Mouse (Mus musculus): ENCODE measurements around the gene Rnf217. TPM values are rescaled to one million over a fixed set of nuclear protein-coding genes. Genes with fewer than 3 reads are reported as not detected.

Rnf217 gene
- 10 to 100 TPM; 11.5 to 12.9 TPM for total RNA-seq (2021)
- long read RNA-seq, experiment 1, full-length matches to known transcripts, result 14 of 18 reads
- long read RNA-seq, experiment 1, partial matches to known transcripts, result 0 of 18 reads
- long read RNA-seq, experiment 1, other reads (novel, unspliced or antisense), result 4 of 18 reads
- long read RNA-seq, experiment 2, full-length matches to known transcripts, result 29 of 34 reads
- long read RNA-seq, experiment 2, partial matches to known transcripts, result 1 of 34 reads
- long read RNA-seq, experiment 2, other reads (novel, unspliced or antisense), result 4 of 34 reads

DNA sequence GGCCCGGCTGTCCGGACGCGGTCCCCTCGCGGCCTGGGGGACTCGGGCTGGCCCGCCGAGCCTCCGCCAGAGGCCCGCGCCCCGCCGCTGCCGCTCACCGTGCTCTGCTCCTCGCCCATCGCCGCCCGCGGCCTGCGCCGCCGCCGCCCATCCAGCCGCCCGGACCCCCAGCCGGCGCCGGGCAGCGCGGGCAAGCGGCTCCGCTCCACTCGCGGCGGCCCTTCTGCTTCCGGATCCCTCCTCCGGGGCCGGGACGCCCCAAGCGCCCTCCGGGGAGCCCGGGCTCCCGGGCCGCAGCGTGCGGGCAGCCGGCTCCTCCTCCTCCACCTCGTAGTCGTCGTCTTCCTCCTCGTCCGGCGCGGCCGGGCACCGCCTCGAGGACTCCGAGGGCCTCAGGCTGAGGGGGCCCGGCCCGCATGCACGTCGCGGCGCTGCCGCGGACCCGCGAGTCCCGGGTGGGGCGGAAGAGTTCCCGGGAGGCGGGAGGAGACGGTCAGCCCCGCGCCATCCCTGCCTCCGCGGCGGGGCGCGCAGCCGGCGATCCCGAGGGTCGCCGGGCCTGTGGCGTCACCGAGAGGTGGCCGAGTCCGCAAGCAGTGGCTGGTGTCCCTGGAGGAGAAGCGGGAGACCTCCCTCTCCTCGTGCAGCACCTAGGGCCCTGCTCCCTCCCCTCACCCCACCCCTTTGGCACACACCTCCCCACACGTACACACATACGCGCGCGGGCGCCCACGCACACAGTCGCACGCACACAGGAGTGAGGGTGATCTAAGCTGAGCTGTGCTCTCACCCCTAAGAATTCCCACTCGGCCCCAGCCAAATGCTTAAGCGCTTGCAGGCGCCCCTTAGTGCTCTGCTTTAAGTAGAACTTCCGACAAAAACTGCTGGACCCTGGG, at the start of gene Rnf217:
Rnf217 (minus strand) TSS at position 119 of the 896 bp plus-strand sequence.
- peak; percentile 34 to 48 for DNase-seq (ENCODE audit: low spot score in 2 of 2)

DNA sequence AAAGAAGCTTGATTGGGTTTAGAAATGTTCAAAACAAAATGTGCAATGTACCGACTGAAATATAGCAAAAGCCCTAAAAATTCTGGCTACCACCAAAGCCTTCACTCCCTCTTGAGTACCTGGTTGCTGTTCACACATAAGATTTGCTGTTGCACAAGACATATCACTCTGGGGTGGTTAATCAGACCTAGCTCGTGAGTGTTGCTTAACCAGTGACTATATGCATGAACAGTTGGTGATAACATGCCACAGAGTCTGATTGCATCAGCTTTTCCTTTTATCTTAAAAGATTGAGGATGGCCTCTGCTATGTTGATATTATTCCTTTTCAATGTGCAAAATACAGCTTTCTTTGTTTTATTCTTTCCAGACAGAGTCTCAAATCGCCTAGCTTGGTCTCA, 38.3 kb upstream of the Rnf217 start:
- DNase-seq (ENCODE audit: low spot score in 2 of 2), result no peak

DNA sequence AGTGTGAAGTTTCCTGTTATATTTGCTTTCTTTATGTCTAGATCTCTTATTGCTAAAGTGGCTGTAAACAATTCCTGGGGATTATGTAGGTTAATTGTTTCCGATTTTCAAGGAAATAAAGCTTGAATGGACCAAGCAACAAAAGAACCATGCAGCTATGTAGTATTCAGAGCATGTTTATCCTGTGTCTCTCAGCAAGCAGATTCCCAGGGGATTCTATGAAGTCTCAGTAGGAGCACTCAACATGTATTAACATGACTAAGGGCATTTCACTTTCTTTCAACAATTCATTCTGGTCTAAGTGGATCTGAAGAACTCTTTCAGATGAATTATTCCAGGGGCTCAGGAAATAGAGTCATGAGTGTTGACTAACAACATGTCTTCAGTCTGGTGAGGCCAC, 37.1 kb upstream of the Rnf217 start:
- no peak for DNase-seq (ENCODE audit: low spot score in 2 of 2)

DNA sequence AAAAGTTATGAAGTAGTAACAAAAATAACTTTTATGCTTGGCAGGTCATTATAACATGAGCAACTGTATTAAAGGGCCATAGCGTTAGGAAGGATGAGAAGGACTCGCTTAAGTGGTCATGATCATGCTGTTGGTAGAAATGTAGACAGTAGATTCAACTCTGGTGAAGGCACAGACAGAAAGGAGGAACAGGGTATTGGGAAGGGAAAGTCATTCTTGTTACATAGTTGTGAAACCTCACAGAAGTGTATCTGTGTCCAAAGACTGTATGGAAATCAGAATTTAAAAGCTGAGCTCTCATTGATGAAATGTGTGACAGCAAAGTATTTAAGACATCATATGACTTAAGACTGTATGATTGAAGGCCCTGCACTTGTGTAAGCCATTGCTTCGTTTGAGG, 26.1 kb upstream of the Rnf217 start:
- DNase-seq (ENCODE audit: low spot score in 2 of 2), result no peak

DNA sequence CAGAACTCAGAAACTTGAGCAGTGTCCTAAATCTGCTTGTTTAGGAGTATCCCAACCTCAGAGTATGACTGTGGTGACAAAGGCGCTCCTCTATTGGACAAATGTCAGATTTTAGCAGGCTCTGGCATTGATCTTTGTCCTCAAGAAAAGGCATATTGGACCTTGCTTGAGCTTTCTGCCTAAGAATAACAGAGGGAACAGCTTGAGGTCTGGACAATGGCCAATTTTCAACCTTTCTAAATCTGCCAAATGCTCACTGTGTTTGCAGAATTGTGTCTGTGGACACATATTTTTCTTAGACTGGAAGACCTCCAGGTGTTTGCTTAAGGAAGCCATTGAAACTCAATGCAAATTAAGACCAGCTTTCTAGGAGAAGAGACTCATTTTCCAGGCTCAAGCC, 23.0 kb upstream of the Rnf217 start:
- no peak for DNase-seq (ENCODE audit: low spot score in 2 of 2)

DNA sequence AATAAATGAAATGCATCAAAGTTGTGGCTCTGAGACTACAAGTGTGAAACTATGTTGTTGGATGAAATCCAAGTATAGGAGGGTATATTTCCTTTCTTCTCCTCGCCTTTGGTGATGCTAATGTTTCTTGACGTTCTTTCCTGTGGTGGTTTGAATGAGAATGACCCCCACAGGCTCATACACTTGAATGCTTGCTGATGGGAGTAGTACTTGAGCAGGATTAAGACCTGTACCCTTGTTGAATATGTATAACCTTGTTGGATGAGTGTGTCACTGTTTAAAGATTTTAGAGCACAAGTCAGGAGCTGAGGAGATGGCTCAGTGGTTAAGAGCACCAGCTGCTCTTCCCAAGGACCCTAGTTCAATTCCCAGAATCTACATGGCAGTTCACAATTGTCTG, 6.4 kb upstream of the Rnf217 start:
- DNase-seq (ENCODE audit: low spot score in 2 of 2), result no peak

DNA sequence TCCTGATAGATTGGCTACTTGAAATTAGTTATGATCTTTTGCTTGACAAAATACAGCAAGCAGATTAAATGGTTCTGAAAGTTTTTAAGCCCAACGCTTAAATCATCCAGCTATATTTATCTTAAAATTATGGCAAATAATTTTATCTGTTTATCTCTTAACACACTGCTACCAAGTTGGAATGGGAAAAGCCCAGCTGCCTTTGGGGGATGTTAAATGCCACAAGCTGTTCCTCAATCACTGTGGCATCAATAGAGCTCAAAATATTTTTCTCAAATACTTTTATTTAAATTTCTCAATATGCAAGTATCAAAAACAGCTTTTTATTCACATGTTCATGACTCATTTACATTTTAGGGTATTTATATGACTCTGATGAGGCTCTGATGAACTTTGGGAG, 5.1 kb upstream of the Rnf217 start:
- no peak for DNase-seq (ENCODE audit: low spot score in 2 of 2)

DNA sequence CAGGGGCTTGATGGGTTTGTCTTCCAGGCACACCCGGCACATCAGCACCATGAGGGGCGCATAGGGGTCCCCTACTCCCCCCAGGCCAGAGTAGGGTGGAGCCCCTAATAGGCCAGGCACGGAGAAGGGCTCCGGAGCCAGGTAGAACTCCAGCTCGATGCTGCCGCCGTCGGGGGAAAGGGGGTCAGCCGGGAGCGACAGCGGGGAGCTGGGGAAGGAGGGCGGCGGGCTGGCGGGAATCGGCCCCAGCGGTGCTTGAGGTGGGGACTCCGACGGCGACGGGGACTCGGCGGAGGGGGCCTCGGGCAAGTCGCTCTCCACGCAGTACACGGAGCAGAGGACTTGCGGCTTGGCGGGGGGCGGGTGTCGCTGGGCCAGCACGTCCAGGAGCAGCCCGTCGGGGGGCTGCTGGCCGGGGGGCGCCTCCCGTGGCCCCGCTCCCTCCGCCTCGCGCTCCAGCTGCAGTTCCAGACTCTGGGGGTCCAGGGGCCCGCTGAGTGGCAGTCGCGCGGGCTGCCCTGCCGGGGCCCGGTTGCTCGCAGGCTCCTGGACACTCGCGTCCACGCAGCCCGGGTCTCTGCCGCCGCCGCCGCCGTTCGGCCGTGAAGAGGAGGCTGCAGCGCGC, 431 bp downstream of the Rnf217 start:
- DNase-seq (ENCODE audit: low spot score in 2 of 2), result peak; percentile 15 to 28

DNA sequence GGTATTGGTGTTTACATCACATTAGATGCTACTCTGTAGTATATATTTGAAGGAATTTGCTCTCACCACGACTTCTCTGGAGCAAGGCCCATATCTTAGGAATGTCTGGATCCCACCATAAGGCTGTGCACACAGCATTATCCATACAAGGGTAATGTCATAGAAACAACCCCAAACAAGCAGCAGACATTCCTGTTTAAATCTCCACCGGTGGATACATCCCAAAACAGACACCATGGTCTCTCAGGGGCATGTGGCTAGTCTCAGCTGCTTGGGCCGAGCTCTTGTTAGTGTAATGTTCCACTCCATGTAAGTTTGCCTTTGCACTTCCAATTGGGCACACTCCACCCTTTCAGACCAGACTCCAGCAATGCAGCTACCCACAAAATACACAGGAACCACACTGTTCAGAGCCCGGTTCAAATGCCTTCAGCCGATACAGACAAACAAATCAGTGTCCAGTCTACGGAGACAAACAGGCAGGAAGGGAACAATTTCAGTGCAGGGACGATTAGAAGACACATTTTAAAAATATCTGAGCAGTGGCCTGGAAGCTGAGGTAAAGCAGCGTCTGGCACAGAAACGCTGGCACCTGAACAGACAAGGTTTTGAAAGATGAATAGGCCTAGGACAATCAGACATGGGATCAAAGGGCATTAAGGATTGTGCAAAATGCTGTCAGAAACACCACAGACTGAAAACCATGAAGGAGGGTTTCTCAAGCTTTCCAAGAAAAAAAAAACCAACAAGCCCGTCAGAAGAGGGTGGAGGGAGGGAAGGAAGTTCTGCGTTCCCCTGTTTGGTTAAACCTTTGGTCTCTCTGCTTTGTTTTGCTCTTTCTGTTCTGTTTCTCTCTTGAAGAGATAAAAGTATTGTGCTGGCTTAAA, 1.8 kb downstream of the Rnf217 start:
- no peak for DNase-seq (ENCODE audit: low spot score in 2 of 2)

DNA sequence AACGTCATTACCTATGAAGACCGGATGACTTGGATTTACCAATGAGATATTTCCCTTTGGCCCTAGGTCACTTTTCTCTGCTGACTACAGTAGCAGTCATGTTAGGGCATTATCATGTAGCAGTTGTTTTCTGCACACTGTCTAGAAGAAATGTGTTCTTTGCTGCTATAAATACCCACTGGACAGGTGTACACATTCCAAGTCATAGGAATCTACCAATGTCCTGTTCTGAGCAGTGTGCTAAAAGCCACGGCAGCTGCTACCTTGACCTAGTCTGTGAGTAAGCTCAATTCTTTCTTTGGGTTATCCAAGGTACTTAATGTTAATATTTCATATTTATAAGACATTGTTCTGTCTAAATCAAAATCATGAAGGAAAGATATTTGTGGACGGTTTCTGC, 5.1 kb downstream of the Rnf217 start:
- DNase-seq (ENCODE audit: low spot score in 2 of 2), result no peak

DNA sequence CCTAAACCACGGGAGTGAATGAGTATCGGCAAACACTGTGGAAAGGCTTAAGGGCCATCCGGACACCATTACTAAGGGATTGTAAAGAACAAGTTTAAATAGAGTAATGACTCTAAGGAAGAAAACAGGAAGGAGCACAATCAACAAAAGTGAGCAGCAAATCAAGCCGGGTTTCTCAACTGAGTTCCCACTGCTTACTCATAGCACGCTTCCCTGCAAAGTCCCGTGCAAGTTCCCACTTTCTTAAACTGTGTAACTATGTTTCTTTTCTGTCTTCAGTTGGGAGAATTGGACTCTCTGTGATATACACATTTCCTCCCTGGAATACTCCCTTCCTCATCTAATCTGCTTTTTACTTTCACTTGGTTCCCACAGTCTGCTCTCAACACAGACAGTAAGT, 8.9 kb downstream of the Rnf217 start:
- DNase-seq (ENCODE audit: low spot score in 2 of 2), result no peak

DNA sequence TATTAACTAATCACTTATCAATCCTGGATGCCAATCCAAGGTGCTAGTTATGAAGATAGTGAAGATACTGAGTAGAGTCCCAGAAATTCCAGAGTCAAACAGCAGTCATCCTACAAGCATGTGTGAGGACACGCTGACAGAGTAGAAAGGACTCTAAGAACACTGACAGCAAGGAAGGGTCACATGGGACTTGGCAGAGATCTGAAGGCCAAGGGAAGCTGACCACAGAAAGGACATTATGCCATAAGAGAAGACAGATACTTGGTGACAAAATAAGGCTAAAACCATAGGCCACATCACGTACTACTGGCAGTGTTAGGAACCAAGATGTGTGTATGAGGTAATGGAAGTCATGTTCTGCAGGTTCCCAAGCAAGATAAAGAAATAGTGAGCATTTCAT, 11.1 kb downstream of the Rnf217 start:
- DNase-seq (ENCODE audit: low spot score in 2 of 2), result no peak

DNA sequence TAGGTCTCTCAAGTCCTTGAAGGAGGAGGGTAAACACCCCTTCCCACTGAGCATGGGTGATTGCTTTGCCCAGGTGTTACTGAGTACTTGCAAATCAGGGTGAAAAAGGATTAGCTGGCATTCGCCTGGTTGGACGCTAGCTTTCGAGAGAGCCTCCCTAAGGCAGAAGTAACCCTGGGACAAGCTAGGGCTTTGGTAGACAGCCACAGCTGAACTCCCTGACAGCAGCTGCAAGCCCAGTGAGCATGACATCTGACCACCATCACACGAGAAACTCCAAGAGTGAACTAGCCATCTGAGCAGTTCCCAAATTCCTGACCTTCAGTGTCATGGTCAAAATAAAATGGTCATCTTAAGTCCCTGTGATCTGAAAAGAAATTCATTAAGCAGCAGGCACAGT, 12.2 kb downstream of the Rnf217 start:
- DNase-seq (ENCODE audit: low spot score in 2 of 2), result no peak

DNA sequence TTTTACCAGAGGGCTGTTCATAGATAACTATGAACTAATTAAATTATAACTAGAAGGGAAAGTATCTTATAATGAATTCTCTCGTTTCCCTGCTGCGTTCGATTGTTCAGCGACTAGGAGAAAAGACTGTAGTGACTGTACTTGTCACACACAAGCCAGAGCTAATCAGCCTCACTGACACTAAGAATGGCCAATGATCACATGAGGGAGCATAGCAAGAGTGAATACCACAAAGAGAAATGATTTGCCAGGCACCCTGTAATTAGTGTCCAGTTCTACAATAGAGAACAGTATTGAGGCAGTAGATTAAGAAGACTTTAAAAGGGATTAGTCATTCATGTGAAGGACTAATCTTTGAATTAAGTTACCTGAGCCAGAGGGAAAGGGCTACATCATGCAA, 13.7 kb downstream of the Rnf217 start:
- DNase-seq (ENCODE audit: low spot score in 2 of 2), result no peak

DNA sequence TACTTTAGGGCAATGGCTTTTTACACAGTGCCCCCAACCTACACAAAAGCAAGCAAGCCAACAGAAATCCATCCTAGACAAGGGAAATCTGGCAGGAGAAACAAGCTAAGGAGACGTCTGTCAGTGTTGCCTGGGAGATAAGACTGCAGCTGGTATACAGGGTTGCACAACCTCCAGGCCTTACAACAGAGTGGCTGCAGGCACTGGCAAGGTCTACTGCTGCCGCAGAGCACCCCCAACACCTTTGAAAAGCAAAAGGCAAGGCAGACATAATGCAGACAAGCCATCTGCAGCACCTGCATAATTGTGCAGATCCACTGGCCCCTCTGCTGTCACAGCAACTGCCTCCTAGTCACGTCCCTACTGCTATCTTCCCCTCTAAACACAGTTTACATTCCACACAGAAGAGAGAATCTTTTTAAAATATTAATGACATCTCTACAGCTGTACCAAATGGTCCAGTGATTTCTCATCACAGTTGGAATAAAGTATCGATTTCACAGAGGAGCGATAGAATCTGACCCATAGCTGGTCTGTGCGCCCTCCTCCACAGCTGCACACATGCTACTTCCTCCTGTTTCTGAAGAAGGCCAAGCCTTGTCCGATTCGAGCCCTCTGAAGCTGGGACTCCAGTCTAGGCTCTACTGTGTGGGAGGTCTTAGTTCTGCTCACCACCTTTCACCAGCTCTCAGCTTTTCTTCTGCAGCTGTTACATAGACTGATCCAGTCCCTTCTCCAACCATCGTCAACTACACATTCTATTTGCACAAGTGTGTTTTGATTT, 16.1 kb downstream of the Rnf217 start:
- no peak for DNase-seq (ENCODE audit: low spot score in 2 of 2)

DNA sequence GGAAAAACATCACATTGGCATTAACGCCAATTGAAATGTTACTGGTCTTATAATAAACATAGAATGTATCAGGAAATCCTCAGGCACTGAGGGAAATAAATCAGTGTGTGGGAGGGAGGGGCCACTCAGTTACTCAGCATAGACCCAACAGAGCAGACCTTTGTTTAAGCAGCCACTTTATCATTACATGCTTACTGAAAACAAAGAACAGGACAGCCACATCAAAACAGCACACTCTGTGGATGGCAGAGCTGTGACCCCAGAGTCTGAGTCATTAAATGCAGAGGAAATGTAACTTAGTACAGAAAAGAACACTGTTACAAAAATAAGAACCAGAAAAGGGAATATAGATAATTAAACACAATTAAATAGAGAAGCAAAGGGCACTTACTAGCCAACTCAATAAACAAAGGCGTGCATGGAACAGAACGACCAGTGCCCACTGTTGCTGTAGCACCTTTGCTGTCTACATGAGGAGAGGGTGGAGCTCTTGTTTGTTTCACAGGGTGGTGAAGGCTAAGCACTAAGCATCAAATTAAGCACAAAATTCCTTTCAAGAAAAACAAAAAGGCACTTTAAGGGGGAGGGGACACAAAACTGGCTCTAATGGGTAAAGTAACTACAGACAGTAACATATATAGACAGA, 16.8 kb downstream of the Rnf217 start:
- DNase-seq (ENCODE audit: low spot score in 2 of 2), result no peak

DNA sequence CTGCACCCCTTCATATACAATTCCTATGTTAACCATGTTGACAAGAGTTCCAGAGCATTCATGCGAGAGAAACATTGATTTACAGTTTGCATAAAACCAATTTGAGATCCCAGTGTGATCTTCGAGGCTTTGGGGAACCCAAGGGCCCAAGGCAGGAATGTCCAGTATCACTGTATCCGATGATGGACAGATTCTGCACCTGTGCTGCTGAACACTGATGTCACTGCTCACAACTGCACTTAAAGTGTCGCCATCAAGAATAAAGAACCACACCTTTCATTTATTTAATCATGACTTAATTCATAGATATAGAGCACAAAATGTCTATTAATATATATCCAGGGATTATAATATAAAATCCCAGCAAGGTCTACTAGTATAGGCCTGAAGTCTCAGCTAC, 28.3 kb downstream of the Rnf217 start:
- DNase-seq (ENCODE audit: low spot score in 2 of 2), result no peak

DNA sequence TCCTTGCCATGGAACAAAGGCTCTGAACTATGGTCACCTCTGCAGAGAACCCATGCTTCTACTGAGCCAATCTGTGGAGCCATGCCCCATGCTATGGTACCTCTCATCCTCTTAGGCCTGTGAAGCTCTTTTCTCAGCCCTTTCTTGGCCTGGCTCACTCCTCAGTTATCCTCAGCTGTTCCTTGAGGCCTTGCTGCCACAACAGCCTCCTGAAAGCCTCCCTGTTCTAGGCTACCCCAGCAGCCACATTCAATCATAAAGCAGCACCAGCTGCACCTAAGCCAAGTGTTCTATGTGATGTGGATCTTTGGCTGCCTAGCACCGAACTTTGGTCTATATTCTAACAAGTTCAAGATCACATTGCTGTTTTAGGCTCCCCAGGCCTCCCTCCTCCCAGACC, 28.9 kb downstream of the Rnf217 start:
- no peak for DNase-seq (ENCODE audit: low spot score in 2 of 2)

DNA sequence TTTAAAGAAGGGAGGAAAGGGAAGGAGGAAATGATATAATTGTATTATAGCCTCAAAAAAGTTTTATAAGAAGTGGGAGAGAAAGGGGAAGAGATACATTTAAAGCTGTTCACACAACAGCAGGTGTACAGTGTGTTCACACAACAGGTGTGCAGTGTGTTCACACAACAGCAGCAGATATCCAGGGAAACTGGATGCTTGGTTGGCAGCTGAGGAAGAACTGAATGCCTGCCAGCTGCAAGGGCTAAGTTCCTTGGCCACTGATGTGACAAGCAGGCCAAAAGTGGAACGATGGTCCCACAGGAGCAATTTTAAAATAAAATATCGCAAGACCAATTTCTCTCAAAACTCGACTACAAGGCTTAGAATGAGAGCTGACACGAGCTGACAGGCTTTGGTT, 35.7 kb downstream of the Rnf217 start:
- DNase-seq (ENCODE audit: low spot score in 2 of 2), result no peak

DNA sequence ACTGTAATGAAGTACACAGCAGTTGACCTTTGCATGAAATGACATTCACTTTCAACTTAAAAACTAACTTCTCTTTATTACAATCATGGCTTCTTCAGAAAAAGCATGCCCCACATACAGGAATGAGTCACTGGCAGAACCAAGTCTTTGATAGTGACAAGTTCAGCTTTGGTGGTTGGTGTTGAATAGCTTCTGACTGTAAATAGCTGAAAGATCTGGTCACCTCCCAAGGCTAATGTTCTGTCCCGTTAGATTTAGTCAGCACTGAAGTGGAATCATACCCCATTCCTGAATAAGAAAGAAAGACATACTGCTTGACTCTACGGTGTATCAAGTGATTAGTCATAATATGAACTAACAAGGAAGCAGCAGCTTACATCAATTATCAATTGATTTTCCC, 51.7 kb downstream of the Rnf217 start:
- no peak for DNase-seq (ENCODE audit: low spot score in 2 of 2)

Measured in adrenal gland, postnatal 4 days (tissue).